Mouse (Mus musculus): Measurements from ENCODE around the gene Mkrn2os.

- TF ChIP-seq MAFK (IDR thresholded peaks at IDR 0.05; ENCODE audit: insufficient read depth, low read depth, low read length) (no peak), ZC3H11A (IDR thresholded peaks at IDR 0.05; ENCODE audit: borderline replicate concordance, low read depth, low read length) (no peak), CHD2 (IDR thresholded peaks at IDR 0.05; ENCODE audit: low read depth, low read length) (no peak)
Measured at GRCm38 (mm10) chr6:115574171-115574570, 18.2 kb downstream of the Mkrn2os start.
